Mouse (Mus musculus): ENCODE data around the gene Smg5.
"Not testable (repeated sequence)": the region's sequence is repeated elsewhere in the genome, so short reads cannot be mapped to it uniquely, and the experiment has no call there.

Gene Smg5

DNA sequence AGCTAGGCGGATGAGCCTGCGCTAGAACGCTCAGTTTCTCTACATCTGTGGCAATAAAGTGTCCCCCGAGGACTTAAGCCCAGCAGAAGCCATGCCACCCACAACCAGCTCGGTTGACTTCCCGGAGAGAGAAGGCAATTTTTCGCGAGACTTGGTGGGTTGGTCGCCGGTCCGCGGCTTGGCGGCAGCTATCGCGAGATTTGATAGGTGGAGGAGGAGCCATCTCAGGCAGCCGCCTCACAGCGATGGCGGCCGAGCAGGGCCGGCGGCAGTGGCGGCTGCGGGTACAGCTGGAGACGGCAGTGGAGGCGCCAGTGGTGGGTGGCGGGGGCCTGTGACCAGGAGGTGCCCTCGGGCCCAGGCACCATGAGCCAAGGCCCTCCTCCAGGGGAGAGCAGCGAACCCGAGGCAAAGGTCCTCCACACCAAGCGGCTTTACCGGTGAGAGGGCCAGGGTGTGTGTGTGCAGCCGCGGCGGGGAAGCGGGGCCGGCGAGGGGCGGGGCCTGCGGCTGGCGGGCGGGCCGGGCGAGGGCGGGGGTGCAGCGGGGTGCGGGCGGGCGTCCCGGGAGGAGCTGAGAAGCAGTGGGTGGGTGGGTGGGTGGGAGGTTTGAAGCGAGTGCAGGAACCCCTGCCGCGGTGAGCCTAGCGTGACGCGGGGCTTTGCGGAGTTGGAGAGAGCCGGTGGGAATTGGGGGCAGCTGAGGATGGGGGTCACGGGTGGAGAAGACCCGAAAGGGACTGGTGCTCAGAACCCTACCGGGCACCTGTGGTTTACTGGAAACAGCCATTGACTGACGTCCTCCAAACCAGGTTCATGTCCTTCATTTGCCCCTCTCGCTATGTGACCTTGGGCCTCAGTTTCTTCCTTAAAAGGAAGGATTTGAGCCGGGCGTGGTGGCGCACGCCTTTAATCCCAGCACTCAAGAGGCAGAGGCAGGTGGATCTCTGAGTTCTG, at the start of gene Smg5, which contains the start of gene Tmem79:
Gene Smg5 (plus strand): TSS at position 203 of the 956 bp plus-strand sequence.
Gene Tmem79 (minus strand): TSS at position 91 of the 956 bp plus-strand sequence.
- DNase-seq (ENCODE audit: low read depth, low spot score), result peak; percentile 98

DNA sequence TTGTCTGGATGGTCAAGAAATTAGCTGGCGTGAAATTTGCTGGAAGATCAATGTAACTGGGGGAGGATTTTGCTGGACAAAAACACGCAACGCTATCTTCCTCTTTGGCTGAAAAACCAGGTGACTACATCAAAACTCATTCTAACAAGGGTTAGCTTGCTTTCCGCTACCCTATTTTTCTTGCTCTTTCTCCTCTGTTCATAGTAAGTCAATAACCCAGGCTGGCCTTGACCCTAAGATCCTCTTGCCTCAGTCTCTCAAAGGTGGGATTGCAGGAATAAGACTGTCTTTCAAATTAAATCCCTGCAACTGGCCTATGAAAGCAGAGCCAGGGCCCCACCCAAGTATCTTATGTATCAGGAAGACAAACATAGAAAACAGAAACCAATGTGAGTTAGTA, 49.0 kb upstream of the Smg5 start, which contains the start of gene Gm38392:
Gene Gm38392 (minus strand): TSS at position 101 of the 400 bp plus-strand sequence.
- no peak for DNase-seq (ENCODE audit: low read depth, low spot score)

DNA sequence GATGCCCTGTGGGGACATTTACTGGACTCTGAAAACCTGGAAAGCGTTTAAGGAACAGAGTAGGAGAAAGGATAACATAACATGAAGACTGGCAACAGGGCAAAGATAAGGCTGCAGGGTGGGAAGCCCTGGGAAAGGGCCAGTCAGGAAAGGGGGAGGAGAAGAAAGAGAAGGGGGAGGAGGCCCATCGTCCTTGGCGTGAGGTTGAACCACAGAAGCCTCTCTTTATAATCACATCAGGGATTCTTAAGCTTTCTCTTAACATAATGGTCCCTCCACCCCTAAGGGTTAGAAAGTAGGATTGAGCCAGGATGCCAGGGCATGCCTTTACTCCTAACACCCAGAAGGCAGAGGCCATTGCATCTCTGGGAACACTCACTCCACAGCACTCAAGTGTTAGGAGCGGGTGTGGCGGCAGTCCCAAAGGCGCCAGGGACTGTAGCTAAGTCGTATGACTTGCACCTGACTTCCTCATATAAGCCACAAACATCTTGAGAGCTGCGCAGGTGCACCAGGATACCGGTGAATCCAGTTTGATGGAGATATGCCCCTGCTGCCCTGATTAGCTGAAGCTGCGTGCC, 47.8 kb upstream of the Smg5 start:
- not testable (repeated sequence) for DNase-seq (ENCODE audit: low read depth, low spot score)

DNA sequence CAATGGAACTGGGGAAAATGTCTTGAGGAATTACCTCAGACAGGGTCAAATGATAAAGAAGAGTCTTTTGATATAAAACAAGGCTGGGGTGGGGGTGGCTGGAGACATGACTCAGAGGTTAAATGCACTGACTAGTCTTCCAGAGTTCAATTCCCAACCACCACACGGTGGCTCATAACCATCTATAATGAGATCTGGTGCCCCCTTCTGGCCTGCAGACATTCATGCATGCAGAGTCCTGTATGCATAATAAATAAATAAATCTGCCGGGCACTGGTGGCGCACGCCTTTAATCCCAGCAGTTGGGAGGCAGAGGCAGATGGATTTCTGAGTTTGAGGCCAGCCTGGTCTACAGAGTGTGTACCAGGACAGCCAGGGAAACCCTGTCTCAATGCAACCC, 44.1 kb upstream of the Smg5 start:
- peak; percentile 48 for DNase-seq (ENCODE audit: low read depth, low spot score)

DNA sequence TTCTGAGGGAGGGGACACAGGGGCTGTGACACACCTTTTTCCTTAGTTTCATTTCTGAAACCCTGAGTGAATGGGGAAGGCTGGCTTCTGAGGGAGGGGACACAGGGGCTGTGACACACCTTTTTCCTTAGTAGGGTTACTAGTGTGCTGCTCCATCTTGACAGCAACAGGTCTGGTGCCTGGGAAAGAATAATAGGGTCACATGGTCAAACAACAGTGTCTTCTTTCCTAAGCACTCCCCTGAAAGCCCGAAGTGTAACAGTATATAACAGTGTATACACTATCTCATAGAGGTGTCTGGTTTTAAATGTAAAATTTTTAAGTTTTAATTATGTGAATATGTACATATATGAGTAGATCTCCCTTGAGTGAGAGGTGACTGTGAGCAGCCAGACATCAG, 40.8 kb upstream of the Smg5 start:
- not testable (repeated sequence) for DNase-seq (ENCODE audit: low read depth, low spot score)

DNA sequence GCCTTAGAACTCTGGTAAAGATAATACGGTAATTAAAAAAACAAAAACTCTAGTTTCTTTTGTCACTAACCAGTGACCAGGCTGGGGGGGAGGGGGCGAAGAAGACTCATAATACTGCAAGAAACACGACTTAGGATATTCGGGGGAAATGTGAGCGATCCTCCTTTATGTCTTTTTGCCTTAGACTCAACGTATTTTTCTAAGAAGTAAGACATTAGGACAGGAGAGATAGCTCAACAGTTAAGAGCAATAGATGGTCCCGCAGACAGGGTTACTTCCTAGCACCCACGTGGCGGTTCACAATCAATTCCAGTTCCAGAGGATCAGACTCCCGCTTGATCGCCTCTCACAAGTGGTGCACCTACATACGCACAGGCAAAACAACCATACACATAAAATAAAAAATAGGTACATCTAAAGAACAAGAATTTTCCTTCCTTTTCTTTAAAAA, 39.9 kb upstream of the Smg5 start:
- no peak for DNase-seq (ENCODE audit: low read depth, low spot score)

DNA sequence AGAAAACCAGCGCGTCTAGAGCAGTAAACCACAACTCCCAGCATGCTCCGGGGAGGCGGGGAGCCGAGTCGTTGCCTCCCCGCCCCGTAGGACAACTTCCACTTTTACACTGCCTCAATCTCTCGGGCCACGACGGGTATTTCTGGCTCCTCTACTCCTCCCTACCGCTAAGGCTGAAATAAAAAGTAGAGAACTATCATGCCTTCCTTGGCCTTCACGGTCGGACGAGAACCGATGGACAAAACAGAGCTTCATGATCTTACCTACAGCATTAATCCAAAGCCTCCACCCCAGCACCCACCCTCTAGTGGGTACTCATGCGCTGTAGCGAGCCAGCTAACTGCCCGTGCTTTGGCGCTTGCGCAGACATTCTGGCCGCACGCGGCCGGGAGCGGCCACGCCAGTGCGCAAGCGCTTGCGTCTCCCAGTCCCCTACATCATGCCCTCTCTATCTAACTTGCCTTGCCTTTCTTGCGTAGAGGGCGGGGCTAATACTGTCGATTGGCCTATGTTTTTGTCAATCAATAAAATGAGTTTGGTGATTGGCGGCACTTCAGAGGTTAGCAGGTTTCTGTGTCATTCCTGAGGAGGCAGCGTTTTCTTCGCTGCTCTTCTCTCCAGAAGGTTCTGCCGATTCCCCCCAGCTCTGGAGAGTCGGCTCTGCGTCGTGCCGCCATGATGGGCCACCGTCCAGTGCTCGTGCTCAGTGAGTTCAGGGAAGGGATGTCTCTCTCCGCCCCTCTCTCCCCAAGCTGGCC, 39.3 kb upstream of the Smg5 start, which contains the start of the genes Tsacc and Cct3:
Gene Tsacc (minus strand): TSS at position 439 of the 758 bp plus-strand sequence.
Gene Cct3 (plus strand): TSS at position 556 of the 758 bp plus-strand sequence.
- DNase-seq (ENCODE audit: low read depth, low spot score), result peak; percentile 100

DNA sequence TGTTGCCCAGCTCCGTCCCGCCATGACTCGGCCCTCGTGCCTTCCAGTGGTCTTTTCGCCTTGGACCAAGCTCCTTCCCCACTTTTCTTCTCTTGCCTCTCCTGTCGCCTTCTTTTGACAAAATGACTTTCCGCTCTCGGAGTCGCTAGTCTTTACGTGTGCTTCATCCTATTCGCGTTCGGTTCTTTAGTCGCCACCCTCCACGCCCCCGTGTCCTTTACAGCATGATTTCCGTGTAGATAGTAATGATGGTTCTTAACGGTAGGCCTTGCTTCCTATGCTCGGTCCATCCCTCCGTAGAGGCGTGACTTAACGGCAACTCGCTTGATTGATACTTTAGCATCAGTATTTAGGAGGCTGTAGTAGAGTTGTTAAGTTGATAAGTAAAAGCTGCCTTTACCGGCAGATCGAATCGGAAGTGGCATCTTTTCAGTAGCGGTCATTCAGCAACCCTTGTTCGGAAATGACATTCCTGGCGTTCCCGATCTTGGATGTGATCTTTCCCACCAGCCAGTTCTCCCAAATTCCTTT, 38.7 kb upstream of the Smg5 start:
- DNase-seq (ENCODE audit: low read depth, low spot score), result peak; percentile 83

DNA sequence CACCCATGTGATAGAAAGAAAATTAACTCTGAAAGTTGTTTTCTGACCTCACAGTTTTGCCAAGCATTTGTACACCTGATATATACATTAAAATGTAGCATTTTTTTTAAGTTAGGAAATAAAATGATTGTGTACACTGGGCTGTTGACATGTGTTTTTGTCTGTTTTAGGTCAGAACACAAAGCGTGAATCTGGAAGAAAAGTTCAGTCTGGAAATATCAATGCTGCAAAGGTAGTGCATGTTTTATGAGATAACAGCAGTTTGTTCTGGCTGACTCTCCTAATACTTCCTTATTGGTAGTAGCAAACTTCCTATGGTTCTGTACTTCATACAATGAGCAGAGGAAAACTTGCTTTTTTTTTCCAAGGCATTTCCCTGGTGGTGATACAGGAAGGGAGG, 36.9 kb upstream of the Smg5 start:
- no peak for DNase-seq (ENCODE audit: low read depth, low spot score)

DNA sequence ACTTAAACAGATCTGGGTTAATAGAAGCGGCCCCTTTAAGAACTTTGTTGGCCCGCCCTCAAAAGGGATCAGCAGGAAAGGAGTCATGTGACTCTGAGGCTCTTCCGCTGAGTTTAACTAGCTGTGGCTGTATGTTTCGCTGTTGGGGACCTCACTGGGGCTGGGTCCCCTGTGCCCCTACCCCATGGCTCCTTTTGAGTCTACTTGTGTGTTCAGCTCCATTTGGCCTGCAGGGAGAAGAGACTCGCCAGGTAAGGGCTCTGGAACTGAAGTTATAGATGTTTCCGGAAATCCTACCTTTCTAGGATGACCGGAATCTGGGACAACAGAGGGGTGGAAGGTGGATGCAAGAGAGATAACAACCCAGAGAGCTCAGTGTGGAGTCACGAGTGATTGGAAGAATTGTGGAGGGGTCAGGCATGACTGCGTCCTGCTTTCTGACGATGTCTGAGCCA, 11.1 kb upstream of the Smg5 start, which contains the start of gene Glmp:
Gene Glmp (plus strand): TSS at position 73 of the 455 bp plus-strand sequence.
- peak; percentile 74 for DNase-seq (ENCODE audit: low read depth, low spot score)

DNA sequence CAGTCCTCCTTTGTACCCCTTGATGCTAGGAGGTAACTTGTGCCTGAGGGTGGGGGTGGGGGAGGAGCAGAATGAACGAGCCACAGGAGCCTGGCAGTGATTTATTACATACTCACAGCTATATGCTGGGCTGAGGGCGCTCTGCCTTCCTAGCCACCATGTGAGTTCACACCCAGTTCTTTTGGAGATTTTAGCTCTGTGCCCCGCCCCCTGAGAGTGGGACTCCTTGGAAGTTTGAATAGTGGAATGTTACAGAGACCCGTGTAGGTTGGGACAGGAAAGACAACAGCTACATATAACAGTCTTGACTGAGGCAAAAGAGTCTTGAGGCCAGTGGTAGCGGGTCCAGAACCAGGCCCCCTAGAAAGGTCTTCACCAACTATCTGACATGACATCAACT, 7.1 kb upstream of the Smg5 start:
- no peak for DNase-seq (ENCODE audit: low read depth, low spot score)

DNA sequence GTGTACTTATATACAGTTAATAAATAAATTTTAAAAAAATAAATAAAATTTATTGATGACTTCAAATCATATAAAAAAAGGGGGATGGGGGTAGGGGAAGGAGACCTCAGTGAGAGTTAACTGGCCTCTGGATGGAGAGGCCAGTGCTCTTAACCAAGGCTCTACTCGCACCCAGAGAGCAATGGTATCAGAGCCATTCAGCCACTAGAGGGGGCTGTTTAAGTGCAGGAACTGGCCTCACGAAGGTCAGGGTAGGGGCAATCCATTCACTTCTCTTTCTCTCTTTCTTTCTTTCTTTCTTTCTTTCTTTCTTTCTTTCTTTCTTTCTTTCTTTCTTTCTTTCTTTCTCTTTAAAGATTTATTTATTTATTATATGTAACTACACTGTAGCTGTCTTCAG, 4.8 kb upstream of the Smg5 start:
- peak; percentile 62 for DNase-seq (ENCODE audit: low read depth, low spot score)

DNA sequence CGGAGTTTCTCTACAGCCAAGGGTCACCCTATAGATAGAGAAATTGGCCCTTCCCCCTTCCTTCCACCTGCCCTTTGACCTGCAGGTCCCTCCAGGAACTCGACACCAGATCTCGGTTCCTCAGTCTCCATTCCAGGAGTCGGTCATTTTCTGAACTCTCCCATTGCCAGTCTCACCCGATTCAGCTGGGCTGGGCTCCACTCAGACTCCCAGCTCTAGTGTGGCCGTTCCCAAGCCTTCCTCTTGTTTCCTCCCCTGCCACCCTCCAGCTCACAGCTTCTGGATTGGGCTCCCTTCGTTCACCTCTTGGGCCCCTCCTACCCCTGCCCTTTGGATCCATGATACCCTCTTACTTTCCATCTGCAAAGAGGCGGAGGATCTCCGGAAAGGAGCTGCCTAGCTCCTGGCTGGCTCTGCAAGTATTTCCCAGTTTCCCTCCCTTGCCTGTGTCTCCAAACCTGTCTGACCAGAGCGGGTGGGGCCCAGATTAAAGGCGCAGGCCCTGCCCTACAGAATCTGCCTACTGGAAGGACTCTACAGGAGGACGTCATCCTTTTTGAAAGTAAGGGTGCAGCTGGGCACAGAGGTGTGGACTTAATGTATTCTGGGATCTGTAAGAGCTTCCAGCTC, 1.9 kb upstream of the Smg5 start:
- DNase-seq (ENCODE audit: low read depth, low spot score), result no peak

DNA sequence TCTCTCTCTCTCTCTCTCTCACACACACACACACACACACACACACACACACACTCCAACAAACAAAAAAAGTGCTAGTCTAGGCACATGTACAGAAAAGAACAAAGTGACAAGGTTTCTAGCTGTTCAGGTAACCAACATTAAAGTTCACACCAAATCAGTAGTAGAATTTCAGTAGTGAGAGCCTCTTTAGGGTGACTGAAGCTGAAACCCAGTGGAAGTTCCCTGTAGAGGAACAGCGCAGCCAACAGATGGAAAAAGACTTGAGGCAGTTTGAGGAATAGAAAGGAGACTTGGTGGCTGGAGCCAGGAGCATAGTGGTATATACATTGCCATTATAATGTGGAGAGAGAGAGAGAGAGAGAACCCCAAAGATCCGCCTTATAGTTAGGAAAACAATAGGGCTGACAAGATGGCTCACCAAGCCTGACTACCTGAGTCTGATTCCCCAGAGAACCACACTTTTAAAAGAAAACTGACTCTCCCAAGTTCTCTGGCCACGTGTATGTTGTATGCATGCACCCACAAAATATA, 1.1 kb upstream of the Smg5 start:
- no peak for DNase-seq (ENCODE audit: low read depth, low spot score)

DNA sequence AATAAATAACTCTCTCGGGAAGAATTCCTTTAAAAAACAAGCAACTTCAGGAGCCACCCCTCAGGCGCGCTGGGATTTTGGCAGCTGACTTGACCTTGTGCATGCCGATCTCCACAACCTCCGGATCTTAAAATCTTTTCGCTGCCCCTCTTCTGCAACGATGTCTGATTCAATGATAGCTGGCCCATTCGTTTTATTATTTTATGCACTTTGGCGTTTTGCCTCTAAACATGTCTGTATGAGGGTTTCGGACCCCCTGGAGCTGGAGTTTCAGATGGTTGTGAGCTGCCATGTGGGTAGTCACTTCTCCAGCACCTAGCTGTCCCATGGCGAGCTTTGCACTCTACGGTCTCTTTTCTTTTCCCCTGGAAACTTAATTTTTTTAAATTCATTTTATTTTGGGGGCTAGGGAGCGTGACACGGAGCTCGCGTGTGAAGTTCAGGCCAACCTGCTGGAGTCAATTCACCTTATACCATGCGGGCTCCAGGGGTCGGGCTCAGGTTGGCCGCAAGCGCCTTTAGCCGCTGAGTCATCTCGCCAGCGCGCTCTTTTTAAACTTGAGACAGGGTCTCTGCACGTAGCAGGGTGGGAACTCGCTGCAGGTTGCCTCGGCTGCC, 515 bp upstream of the Smg5 start:
- no peak for DNase-seq (ENCODE audit: low read depth, low spot score)

DNA sequence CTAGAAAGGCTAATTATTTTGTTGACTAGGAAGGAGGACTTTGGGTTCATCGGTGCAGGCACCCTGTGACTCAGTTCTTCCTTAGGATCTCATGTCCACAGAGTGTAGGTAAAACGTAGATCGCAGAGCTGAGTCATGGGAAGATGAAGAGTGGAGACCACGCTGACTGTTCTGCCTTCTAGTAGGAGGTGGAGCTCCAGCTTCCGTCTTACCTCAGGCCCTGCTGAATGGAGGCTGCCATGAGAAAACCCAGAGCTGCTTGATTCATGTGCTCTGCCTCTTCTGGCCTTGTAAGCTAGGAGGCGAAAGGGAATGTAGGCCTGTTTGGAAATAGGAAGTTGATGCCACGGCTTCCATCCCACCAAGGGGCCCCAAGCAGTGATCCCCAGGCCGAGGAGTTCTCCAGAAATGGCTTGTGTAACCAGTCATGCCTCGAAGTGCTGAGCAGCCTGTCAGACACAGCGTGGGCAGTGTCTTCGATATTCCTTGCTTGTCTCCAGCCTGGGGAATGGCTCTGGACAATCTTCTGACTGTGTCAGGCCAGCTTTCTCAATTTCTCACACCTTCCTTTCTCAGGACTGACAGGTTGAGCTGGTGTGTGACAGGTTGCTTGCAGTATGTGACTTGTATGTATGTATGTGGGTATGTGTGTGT, 1.4 kb downstream of the Smg5 start:
- DNase-seq (ENCODE audit: low read depth, low spot score), result peak; percentile 75

DNA sequence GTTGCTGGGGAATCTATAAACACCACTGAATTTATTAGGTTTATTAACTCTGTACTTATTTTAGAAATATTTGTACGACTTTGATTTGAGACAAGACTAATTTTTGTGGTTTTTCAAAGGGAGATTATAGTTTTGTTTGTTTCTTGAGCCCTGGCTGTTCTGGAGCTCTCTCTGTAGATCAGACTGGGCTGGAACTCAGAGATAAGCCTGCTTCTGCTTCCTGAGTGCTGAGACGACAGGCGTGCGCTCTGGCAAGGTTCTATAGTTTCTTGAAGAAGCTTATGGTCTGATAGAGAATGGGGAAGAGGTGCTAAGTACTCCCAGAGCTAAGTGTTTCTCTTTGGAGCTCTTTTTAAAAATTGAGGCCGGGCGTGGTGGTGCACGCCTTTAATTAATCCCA, 2.3 kb downstream of the Smg5 start:
- DNase-seq (ENCODE audit: low read depth, low spot score), result no peak

DNA sequence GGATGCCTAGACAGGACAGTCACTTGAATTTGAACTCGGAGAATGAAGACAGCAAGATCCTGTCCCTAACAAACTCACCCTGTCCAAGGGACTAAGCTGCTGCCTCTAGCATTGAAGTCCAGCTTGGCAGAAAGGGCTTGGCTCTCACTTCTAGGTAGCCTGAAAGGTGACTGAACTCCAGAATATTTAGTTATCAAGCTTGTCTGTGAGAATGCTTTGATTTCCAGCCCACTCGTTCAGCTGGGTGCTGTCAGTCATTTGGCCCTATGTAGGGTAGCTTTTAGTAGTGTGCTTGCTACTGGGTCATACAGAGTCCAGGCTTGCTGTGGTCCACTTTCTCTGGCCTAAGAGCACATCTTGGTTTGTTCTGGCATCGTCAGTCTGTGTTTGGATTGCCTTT, 2.9 kb downstream of the Smg5 start:
- no peak for DNase-seq (ENCODE audit: low read depth, low spot score)

DNA sequence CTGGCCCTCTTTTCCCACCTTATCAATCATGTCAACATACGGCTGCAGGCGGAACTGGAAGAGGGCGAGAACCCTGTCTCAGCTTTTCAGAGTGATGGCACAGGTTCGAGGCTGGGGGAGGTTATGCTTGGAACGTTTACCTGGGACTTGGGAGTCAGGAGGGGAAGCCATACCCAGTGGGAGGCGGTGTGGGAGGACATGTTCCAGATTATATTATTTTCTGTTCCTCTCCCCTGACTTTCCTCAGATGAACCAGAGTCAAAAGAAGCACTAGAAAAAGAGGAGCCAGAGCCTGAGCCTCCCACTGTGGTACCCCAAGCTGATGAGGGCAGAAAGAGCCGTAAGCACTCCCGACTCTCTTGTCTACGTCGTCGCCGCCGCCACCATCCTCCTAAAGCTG, 14.7 kb downstream of the Smg5 start:
- no peak for DNase-seq (ENCODE audit: low read depth, low spot score)

DNA sequence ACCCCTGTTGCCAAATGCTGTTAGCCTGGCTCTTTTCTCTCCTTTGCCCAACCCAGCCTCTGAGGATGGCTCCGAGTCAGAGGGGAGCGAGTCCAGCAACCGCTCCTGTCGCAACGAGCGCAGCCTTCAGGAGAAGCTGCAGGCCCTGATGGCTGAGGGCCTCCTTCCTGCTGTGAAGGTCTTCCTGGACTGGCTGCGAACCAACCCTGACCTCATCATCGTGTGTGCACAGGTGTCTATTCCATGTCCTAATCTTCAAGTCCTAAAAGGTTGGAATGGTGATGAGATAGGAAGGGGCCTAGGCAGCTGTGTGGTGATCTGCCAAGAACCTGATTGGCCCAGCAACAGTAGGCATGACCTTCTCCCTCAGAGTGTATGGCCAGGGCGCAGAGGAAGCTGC, 16.8 kb downstream of the Smg5 start:
- DNase-seq (ENCODE audit: low read depth, low spot score), result no peak
